21 mouse cellular contexts compared by ENCODE assay signal in the genomic region with DNA sequence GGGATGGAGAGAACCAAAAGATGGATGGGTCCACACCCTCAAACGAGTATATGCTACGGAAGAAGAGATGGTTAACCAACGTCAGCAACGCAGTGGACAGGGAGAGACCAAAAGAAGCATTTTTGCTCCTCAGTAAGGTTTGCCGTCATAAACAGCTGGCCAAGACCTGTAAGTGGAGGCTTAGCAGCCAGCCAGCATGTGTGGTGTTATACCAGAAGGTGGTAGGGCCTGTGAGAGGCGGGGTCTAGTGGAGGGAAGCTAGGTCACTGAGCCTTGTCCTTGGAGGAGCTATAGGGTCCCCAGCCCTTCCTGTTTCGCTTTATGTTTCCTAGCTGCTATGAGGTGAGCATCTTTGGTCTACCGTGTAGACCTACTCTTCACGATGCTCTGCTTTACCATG.
"Had no signal": no experiment of that assay in that cellular context is flagged by ENCODE, and none has a peak within 500 bp of the region (broad histone marks: within the 10 kb centered on the region; RNA-seq: fewer than 3 reads in every experiment).

No protein-coding gene starts in this region.

- DNase-seq: kidney, adult 8-10 months; kidney, postnatal 10 days; kidney, postnatal 36 days; layer of hippocampus, postnatal 36 days; lung, adult 2 months; lung, postnatal 14 days; lung, postnatal 4 days; retina, postnatal 1 day; right cerebral cortex, postnatal 25 days; thymus, postnatal 25 days had no signal

- H3K4me2 ChIP-seq: kidney, embryonic 15.5 days; limb, embryonic 12.5 days; limb, embryonic 15.5 days; liver, embryonic 12.5 days; liver, embryonic 15.5 days; midbrain, embryonic 12.5 days; midbrain, embryonic 15.5 days; neural tube, embryonic 12.5 days; neural tube, embryonic 15.5 days had no signal

- H3K27ac ChIP-seq: kidney, embryonic 15.5 days; left cerebral cortex, adult 2 months; limb, embryonic 12.5 days; limb, embryonic 15.5 days; liver, embryonic 12.5 days; liver, embryonic 15.5 days; midbrain, embryonic 12.5 days; midbrain, embryonic 15.5 days; neural tube, embryonic 12.5 days; neural tube, embryonic 15.5 days had no signal

- H3K9me3 ChIP-seq: kidney, embryonic 15.5 days; limb, embryonic 12.5 days; limb, embryonic 15.5 days; liver, embryonic 12.5 days; liver, embryonic 15.5 days; midbrain, embryonic 12.5 days; midbrain, embryonic 15.5 days; neural tube, embryonic 12.5 days; neural tube, embryonic 15.5 days had no signal

- H3K4me3 ChIP-seq: kidney, embryonic 15.5 days; left cerebral cortex, adult 2 months; limb, embryonic 12.5 days; limb, embryonic 15.5 days; liver, embryonic 12.5 days; liver, embryonic 15.5 days; midbrain, embryonic 12.5 days; midbrain, embryonic 15.5 days; neural tube, embryonic 12.5 days; neural tube, embryonic 15.5 days had no signal

- ATAC-seq: intestine, postnatal 0 days; liver, embryonic 12.5 days; midbrain, embryonic 15.5 days had no signal

- H3K27me3 ChIP-seq: kidney, embryonic 15.5 days; liver, embryonic 12.5 days; liver, embryonic 15.5 days; midbrain, embryonic 12.5 days; midbrain, embryonic 15.5 days; neural tube, embryonic 12.5 days; neural tube, embryonic 15.5 days had no signal

- H3K36me3 ChIP-seq: kidney, embryonic 15.5 days; limb, embryonic 12.5 days; limb, embryonic 15.5 days; liver, embryonic 12.5 days; liver, embryonic 15.5 days; midbrain, embryonic 12.5 days; midbrain, embryonic 15.5 days; neural tube, embryonic 12.5 days; neural tube, embryonic 15.5 days had no signal

- H3K9ac ChIP-seq: kidney, embryonic 15.5 days; limb, embryonic 12.5 days; limb, embryonic 15.5 days; liver, embryonic 12.5 days; liver, embryonic 15.5 days; midbrain, embryonic 12.5 days; midbrain, embryonic 15.5 days; neural tube, embryonic 12.5 days; neural tube, embryonic 15.5 days had no signal
